Mouse (Mus musculus) stomach, postnatal 0 days (tissue): ENCODE data around the gene Gm49394. TPM values are rescaled to one million over a fixed set of nuclear protein-coding genes. Genes with fewer than 3 reads are reported as not detected.

ENCODE experiments used
- ATAC-seq: fragments of 200-750 bp; cut with Nextera tagmentation; 2 replicates; pipeline ENCODE4 v1.8.0; 2017; ENCODE audit not compliant: low FRiP score, low TSS enrichment
- DNase-seq: peaks from one replicate; pipeline ENCODE4 v3.0.0-alpha.2; 2016; ENCODE audit warnings: low spot score
- H3K27ac ChIP-seq: fragments of 300-500 bp; sonication (generic); replicated peaks from 2 replicates; pipeline ENCODE4 v1.5.1; 2014; ENCODE audit warnings: mild to moderate bottlenecking, control low read depth
- H3K27me3 ChIP-seq: fragments of 300-500 bp; sonication (generic); 2 replicates; pipeline ENCODE4 v1.6.1; 2014; ENCODE audit warnings: low read length; ENCODE audit not compliant: control insufficient read depth, insufficient read depth
- H3K36me3 ChIP-seq: fragments of 300-500 bp; sonication (generic); 2 replicates; pipeline ENCODE4 v1.6.1; 2014; ENCODE audit warnings: low read length, mixed read lengths; ENCODE audit not compliant: control insufficient read depth, insufficient read depth
- H3K4me1 ChIP-seq: fragments of 300-500 bp; sonication (generic); replicated peaks from 2 replicates; pipeline ENCODE4 v1.6.1; 2014; ENCODE audit warnings: antibody characterized with exemption; ENCODE audit not compliant: control insufficient read depth, insufficient read depth
- H3K4me2 ChIP-seq: fragments of 300-500 bp; sonication (generic); replicated peaks from 2 replicates; pipeline ENCODE4 v1.6.1; 2014; ENCODE audit warnings: low read depth, mild to moderate bottlenecking, control low read depth, moderate library complexity
- H3K4me3 ChIP-seq: fragments of 300-500 bp; sonication (generic); 2 replicates; pipeline ENCODE4 v1.5.1; 2014; ENCODE audit warnings: low read depth, low read length, control low read depth
- H3K9ac ChIP-seq: fragments of 300-500 bp; sonication (generic); 2 replicates; pipeline ENCODE4 v1.6.1; 2014; ENCODE audit warnings: mild to moderate bottlenecking, low read length, control low read depth, mixed read lengths
- H3K9me3 ChIP-seq: fragments of 300-500 bp; sonication (generic); 2 replicates; pipeline ENCODE4 v1.6.1; 2016; ENCODE audit warnings: low read length; ENCODE audit not compliant: control insufficient read depth
- CTCF ChIP-seq: IDR thresholded peaks from 2 replicates; pipeline ENCODE4 v1.5.1; 2016; ENCODE audit warnings: antibody characterized with exemption, low read depth, mild to moderate bottlenecking, moderate library complexity
- EP300 ChIP-seq: optimal IDR thresholded peaks from 2 replicates; pipeline ENCODE3; 2016; ENCODE audit warnings: antibody characterized with exemption
- whole genome bisulfite sequencing: fragments of 180-500 bp; shearing (Covaris S2); extraction: QIAGEN DNeasy Blood & Tissue Kit; methylation state at CpG from one replicate; pipeline ENCODE4 v1.1.7; 2014; 5-methylcytosine and 5-hydroxymethylcytosine counted together
- polyA plus RNA-seq: library from polyadenylated mRNA; unstranded; fragments of >200 nt; fragmentation: Nextera tagmentation; extraction: Ambion mirVana; gene quantifications from 2 replicates; pipeline ENCODE4 v1.2.1, GENCODE M21; 2015

Gm49394 gene
- polyA plus RNA-seq, 1 experiment from 2014 or later = not detected

GRCm38 (mm10) chr7:142645045-142645444 is 24.7 kb downstream of the Gm49394 start:
- no peaks in the 10 kb centered on the region for H3K4me1 ChIP-seq
- no peaks in the 10 kb centered on the region for H3K27me3 ChIP-seq
- no peak overlapping the region for H3K9ac ChIP-seq
- TF ChIP-seq CTCF (no peak), EP300 (no peak)
- H3K36me3 ChIP-seq = no peaks in the 10 kb centered on the region
- no peak overlapping the region for H3K27ac ChIP-seq
- WGBS = 28% methylated on average over 5 of the region's 5 CpGs
- H3K4me3 ChIP-seq = no peak overlapping the region
- no peaks in the 10 kb centered on the region for H3K9me3 ChIP-seq
- ATAC-seq (no peak), DNase-seq (no peak)
- no peak overlapping the region for H3K4me2 ChIP-seq

- Histone ChIP-seq H3K4me2 (no peak overlapping the region), H3K4me3 (no peak overlapping the region), H3K36me3 (no peaks in the 10 kb centered on the region), H3K9ac (no peak overlapping the region), H3K27ac (no peak overlapping the region), H3K9me3 (no peaks in the 10 kb centered on the region), H3K4me1 (0 out of 2 replicates have a peak, but pooled peaks cover 2% of the 10 kb centered on the region), H3K27me3 (no peaks in the 10 kb centered on the region)
- TF ChIP-seq CTCF (no peak), EP300 (no peak)
- ATAC-seq (no peak), DNase-seq (no peak)
Measured at GRCm38 (mm10) chr7:142636178-142636577, 33.6 kb downstream of the Gm49394 start.

- H3K27ac ChIP-seq = no peak overlapping the region
- no peak overlapping the region for H3K9ac ChIP-seq
- no peaks in the 10 kb centered on the region for H3K36me3 ChIP-seq
- H3K4me2 ChIP-seq = no peak overlapping the region
- TF ChIP-seq EP300 (no peak), CTCF (no peak)
- 71% methylated on average over 10 of the region's 10 CpGs for WGBS
- H3K27me3 ChIP-seq = no peaks in the 10 kb centered on the region
- 0 out of 2 replicates have a peak, but pooled peaks cover 2% of the 10 kb centered on the region for H3K4me1 ChIP-seq
- no peaks in the 10 kb centered on the region for H3K9me3 ChIP-seq
- no peak overlapping the region for H3K4me3 ChIP-seq
- ATAC-seq = no peak
- no peak for DNase-seq
Measured at GRCm38 (mm10) chr7:142630691-142631090, 39.1 kb downstream of the Gm49394 start.

- Histone ChIP-seq H3K4me1 (0 out of 2 replicates have a peak, but pooled peaks cover 2% of the 10 kb centered on the region), H3K4me2 (no peak overlapping the region), H3K4me3 (no peak overlapping the region), H3K36me3 (no peaks in the 10 kb centered on the region), H3K27me3 (no peaks in the 10 kb centered on the region), H3K9me3 (no peaks in the 10 kb centered on the region), H3K9ac (no peak overlapping the region), H3K27ac (no peak overlapping the region)
- no peak for ATAC-seq
- no peak for TF ChIP-seq EP300
- TF ChIP-seq CTCF = no peak
- 74% methylated on average over 6 of the region's 6 CpGs for WGBS
- no peak for DNase-seq
Measured at GRCm38 (mm10) chr7:142629806-142630205, 39.9 kb downstream of the Gm49394 start.

GRCm38 (mm10) chr7:142622180-142622579 is 47.6 kb downstream of the Gm49394 start:
- 62% methylated on average over 4 of the region's 4 CpGs for WGBS

GRCm38 (mm10) chr7:142613077-142613476 is 56.7 kb downstream of the Gm49394 start:
- H3K27me3 ChIP-seq = no peaks in the 10 kb centered on the region
- WGBS = 74% methylated on average over 2 of the region's 2 CpGs
- ATAC-seq (no peak), DNase-seq (no peak)
- no peak for TF ChIP-seq CTCF
- TF ChIP-seq EP300 = no peak
- no peak overlapping the region for H3K4me3 ChIP-seq
- 0 out of 2 replicates have a peak, but pooled peaks cover 2% of the 10 kb centered on the region for H3K4me1 ChIP-seq
- H3K27ac ChIP-seq = no peak overlapping the region
- no peak overlapping the region for H3K9ac ChIP-seq
- H3K4me2 ChIP-seq = no peak overlapping the region
- H3K9me3 ChIP-seq = no peaks in the 10 kb centered on the region
- H3K36me3 ChIP-seq = no peaks in the 10 kb centered on the region

More at GRCm38 (mm10) chr7:142622180-142622579, 47.6 kb downstream of the Gm49394 start:
- H3K9ac ChIP-seq = no peak overlapping the region
- H3K27me3 ChIP-seq = no peaks in the 10 kb centered on the region
- H3K27ac ChIP-seq = no peak overlapping the region
- no peaks in the 10 kb centered on the region for H3K36me3 ChIP-seq
- no peaks in the 10 kb centered on the region for H3K4me1 ChIP-seq
- H3K9me3 ChIP-seq = no peaks in the 10 kb centered on the region
- no peak for TF ChIP-seq EP300
- no peak overlapping the region for H3K4me2 ChIP-seq
- no peak overlapping the region for H3K4me3 ChIP-seq
- DNase-seq = no peak
- ATAC-seq = no peak
